Mouse (Mus musculus): ENCODE data around the gene Stk32c. TPM values are rescaled to one million over a fixed set of nuclear protein-coding genes. Genes with fewer than 3 reads are reported as not detected.

Gene Stk32c
- polyA plus RNA-seq, 1 experiment: 154 TPM

GRCm38 (mm10) chr7:139230241-139230640, 17.1 kb upstream of the Stk32c start:
- Histone ChIP-seq H3K4me1 (ENCODE audit: control insufficient read depth, insufficient read depth, low read length) (no peaks in the 10 kb centered on the region), H3K4me3 (ENCODE audit: insufficient read depth, low read length) (no peak overlapping the region), H3K27ac (ENCODE audit: insufficient read depth, low read length) (no peak overlapping the region)
- TF ChIP-seq CTCF (IDR thresholded peaks at IDR 0.05; ENCODE audit: extremely low read depth, insufficient read depth, low read length) (no peak), POLR2A (IDR thresholded peaks at IDR 0.05; ENCODE audit: extremely low read depth, insufficient read depth, low read length) (no peak)

GRCm38 (mm10) chr7:139229837-139230236, 16.7 kb upstream of the Stk32c start:
- no peak overlapping the region for H3K4me3 ChIP-seq (ENCODE audit: insufficient read depth, low read length)
- H3K4me1 ChIP-seq (ENCODE audit: control insufficient read depth, insufficient read depth, low read length): no peaks in the 10 kb centered on the region
- TF ChIP-seq POLR2A (IDR thresholded peaks at IDR 0.05; ENCODE audit: extremely low read depth, insufficient read depth, low read length) (no peak), CTCF (IDR thresholded peaks at IDR 0.05; ENCODE audit: extremely low read depth, insufficient read depth, low read length) (no peak)
- H3K27ac ChIP-seq (ENCODE audit: insufficient read depth, low read length): no peak overlapping the region

- Histone ChIP-seq H3K4me1 (ENCODE audit: control insufficient read depth, insufficient read depth, low read length) (no peaks in the 10 kb centered on the region), H3K4me3 (ENCODE audit: insufficient read depth, low read length) (no peak overlapping the region), H3K27ac (ENCODE audit: insufficient read depth, low read length) (no peak overlapping the region)
- TF ChIP-seq POLR2A (IDR thresholded peaks at IDR 0.05; ENCODE audit: extremely low read depth, insufficient read depth, low read length): no peak
- TF ChIP-seq CTCF (IDR thresholded peaks at IDR 0.05; ENCODE audit: extremely low read depth, insufficient read depth, low read length): no peak
These were observed 15.5 kb upstream of the Stk32c start for GRCm38 (mm10) chr7:139228447-139229171.

GRCm38 (mm10) chr7:139226416-139226815, 13.3 kb upstream of the Stk32c start:
- no peak for TF ChIP-seq POLR2A (IDR thresholded peaks at IDR 0.05; ENCODE audit: extremely low read depth, insufficient read depth, low read length)
- no peak for TF ChIP-seq CTCF (IDR thresholded peaks at IDR 0.05; ENCODE audit: extremely low read depth, insufficient read depth, low read length)
- no peak overlapping the region for H3K4me3 ChIP-seq (ENCODE audit: insufficient read depth, low read length)
- H3K27ac ChIP-seq (ENCODE audit: insufficient read depth, low read length): no peak overlapping the region
- peaks cover 1% of the 10 kb centered on the region; the same call in 1 of the 2 replicates for H3K4me1 ChIP-seq (ENCODE audit: control insufficient read depth, insufficient read depth, low read length)

- Histone ChIP-seq H3K27ac (ENCODE audit: insufficient read depth, low read length) (no peak overlapping the region), H3K4me3 (ENCODE audit: insufficient read depth, low read length) (no peak overlapping the region), H3K4me1 (ENCODE audit: control insufficient read depth, insufficient read depth, low read length) (peaks cover 2% of the 10 kb centered on the region; the same call in 1 of the 2 replicates)
- TF ChIP-seq CTCF (IDR thresholded peaks at IDR 0.05; ENCODE audit: extremely low read depth, insufficient read depth, low read length) (no peak), POLR2A (IDR thresholded peaks at IDR 0.05; ENCODE audit: extremely low read depth, insufficient read depth, low read length) (no peak)
These were observed 11.6 kb upstream of the Stk32c start for GRCm38 (mm10) chr7:139224725-139225124.

- no peak for TF ChIP-seq POLR2A (IDR thresholded peaks at IDR 0.05; ENCODE audit: extremely low read depth, insufficient read depth, low read length)
- no peak overlapping the region for H3K4me3 ChIP-seq (ENCODE audit: insufficient read depth, low read length)
- peaks cover 2% of the 10 kb centered on the region; the same call in 1 of the 2 replicates for H3K4me1 ChIP-seq (ENCODE audit: control insufficient read depth, insufficient read depth, low read length)
- no peak overlapping the region for H3K27ac ChIP-seq (ENCODE audit: insufficient read depth, low read length)
These were observed 11.0 kb upstream of the Stk32c start for GRCm38 (mm10) chr7:139224070-139224469.

- TF ChIP-seq CTCF (IDR thresholded peaks at IDR 0.05; ENCODE audit: extremely low read depth, insufficient read depth, low read length) (no peak), POLR2A (IDR thresholded peaks at IDR 0.05; ENCODE audit: extremely low read depth, insufficient read depth, low read length) (no peak)
- Histone ChIP-seq H3K4me1 (ENCODE audit: control insufficient read depth, insufficient read depth, low read length) (peaks cover 2% of the 10 kb centered on the region; the same call in 1 of the 2 replicates), H3K4me3 (ENCODE audit: insufficient read depth, low read length) (no peak overlapping the region), H3K27ac (ENCODE audit: insufficient read depth, low read length) (no peak overlapping the region)
These were observed 9.2 kb upstream of the Stk32c start for GRCm38 (mm10) chr7:139222341-139222740.

GRCm38 (mm10) chr7:139221856-139222255, 8.7 kb upstream of the Stk32c start:
- Histone ChIP-seq H3K4me1 (ENCODE audit: control insufficient read depth, insufficient read depth, low read length) (peaks cover 2% of the 10 kb centered on the region; the same call in 1 of the 2 replicates), H3K27ac (ENCODE audit: insufficient read depth, low read length) (no peak overlapping the region), H3K4me3 (ENCODE audit: insufficient read depth, low read length) (no peak overlapping the region)
- TF ChIP-seq POLR2A (IDR thresholded peaks at IDR 0.05; ENCODE audit: extremely low read depth, insufficient read depth, low read length) (no peak), CTCF (IDR thresholded peaks at IDR 0.05; ENCODE audit: extremely low read depth, insufficient read depth, low read length) (no peak)

GRCm38 (mm10) chr7:139221072-139221471, 8.0 kb upstream of the Stk32c start:
- no peak for TF ChIP-seq CTCF (IDR thresholded peaks at IDR 0.05; ENCODE audit: extremely low read depth, insufficient read depth, low read length)
- TF ChIP-seq POLR2A (IDR thresholded peaks at IDR 0.05; ENCODE audit: extremely low read depth, insufficient read depth, low read length): no peak
- no peak overlapping the region for H3K4me3 ChIP-seq (ENCODE audit: insufficient read depth, low read length)
- H3K4me1 ChIP-seq (ENCODE audit: control insufficient read depth, insufficient read depth, low read length): peaks cover 2% of the 10 kb centered on the region; the same call in 1 of the 2 replicates
- no peak overlapping the region for H3K27ac ChIP-seq (ENCODE audit: insufficient read depth, low read length)

- H3K4me1 ChIP-seq (ENCODE audit: control insufficient read depth, insufficient read depth, low read length): peaks cover 2% of the 10 kb centered on the region; the same call in 1 of the 2 replicates
- H3K27ac ChIP-seq (ENCODE audit: insufficient read depth, low read length): no peak overlapping the region
- H3K4me3 ChIP-seq (ENCODE audit: insufficient read depth, low read length): no peak overlapping the region
- no peak for TF ChIP-seq CTCF (IDR thresholded peaks at IDR 0.05; ENCODE audit: extremely low read depth, insufficient read depth, low read length)
- TF ChIP-seq POLR2A (IDR thresholded peaks at IDR 0.05; ENCODE audit: extremely low read depth, insufficient read depth, low read length): no peak
These were observed 7.2 kb upstream of the Stk32c start for GRCm38 (mm10) chr7:139220303-139220702.
